Mouse (Mus musculus) lung, postnatal 4 days (tissue): ENCODE measurements around the gene Gm609.
"Not testable (repeated sequence)": the region's sequence is repeated elsewhere in the genome, so short reads cannot be mapped to it uniquely, and the experiment has no call there.

Experiments
- DNase-seq, 2 experiments: peaks; one replicate each; pipeline ENCODE4 v3.0.0; 2021

Gene Gm609

DNA sequence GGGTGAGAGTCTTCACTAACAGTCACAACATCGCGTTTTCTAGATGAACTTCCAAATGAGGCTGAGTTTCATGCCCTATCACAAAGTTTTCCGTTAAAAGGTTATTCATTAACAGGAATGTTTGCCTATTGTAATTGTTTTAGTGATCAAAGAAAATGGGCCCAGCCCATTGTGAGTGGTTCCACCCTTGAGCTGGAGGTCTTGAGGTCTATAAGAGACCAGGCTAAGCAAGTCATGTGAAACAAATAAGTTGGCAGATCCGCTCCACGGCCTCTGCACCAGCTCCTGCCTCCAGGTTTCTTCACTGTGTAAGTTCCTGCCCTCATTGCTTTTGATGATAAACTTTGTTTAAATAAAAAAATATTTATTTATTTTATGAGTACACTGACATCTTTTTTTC is at the start of gene Gm609:
TSS of gene Gm609 (minus strand) at position 43 of the 400 bp plus-strand sequence.
- no peak for DNase-seq

DNA sequence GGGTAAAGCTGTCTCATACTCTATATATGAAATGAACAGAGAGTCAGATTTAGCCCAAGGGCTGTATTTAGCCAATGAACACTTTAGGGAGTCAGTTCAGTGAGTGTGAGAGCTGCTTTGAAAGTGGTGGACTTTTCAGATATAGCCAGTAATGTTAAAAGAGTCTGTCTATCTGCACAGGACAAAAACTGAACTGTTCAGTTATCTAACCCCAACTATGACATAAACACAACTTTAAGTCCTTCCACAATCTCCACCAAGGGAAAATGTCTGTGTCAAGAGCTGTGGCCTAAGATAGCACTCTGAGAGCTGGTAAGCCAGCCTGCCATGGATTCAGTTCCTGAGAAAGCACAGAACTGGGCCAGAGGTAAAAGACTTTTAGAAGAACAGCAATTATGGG is 49.3 kb upstream of the Gm609 start:
- no peak for DNase-seq

DNA sequence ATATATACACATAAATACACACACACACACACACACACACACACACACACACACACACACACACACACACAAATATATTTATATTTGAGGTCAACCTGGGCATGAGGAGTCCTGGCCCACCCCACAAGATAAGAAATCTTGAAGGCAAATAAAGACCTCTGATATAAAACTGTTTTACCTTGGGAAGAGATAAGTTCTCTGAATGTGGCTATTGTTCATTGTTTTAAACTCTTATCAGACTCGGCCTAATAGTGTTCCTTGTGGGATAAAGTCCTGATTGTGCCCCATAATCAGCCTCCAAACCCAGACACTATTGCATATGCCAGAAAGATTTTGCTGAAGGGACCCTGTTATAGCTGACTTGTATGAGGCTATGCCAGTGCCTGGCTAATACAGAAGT is 45.6 kb upstream of the Gm609 start:
- DNase-seq: not testable (repeated sequence)

DNA sequence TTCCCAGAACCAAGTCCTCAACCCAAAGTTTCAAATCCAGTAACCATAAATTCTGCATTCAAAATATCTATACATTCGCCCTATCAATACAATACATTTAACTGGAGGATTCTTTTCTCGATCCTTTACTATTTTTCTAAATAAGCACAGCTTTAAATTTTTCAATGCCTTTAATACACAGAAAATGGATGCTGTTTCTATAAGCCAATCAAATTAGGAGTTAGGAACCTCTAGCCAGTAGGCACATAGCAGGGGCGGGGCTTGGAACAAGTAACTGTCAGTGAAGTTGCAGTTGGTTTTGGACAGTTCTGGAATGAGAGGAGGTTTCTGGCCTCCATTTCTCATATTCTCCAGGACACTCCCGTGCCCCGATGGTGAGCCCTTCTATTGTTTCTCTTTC is 42.2 kb upstream of the Gm609 start, which contains the start of gene Slc9c1:
TSS of gene Slc9c1 (plus strand) at position 301 of the 400 bp plus-strand sequence.
- no peak for DNase-seq

DNA sequence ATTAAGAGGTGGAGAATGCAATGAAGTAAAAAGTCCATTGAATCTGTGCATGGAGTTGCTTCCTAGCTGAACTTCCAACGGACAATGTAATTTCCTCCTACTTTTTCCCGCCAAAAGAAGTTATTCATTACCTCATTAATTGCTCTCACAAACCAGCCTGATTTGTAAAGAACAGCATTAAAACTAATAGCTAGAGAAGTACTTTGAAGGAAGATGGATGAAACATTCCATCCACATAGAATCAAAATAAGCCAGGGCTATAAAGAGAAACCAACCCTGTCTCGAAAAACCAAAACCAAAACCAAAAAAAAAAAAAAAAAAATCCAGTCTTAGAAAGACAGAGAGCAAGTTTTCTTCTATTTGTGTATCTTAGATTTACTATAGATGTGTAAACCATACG is 39.2 kb upstream of the Gm609 start, which contains the start of gene Gm17783:
TSS of gene Gm17783 (minus strand) at position 101 of the 400 bp plus-strand sequence.
- DNase-seq: no peak

DNA sequence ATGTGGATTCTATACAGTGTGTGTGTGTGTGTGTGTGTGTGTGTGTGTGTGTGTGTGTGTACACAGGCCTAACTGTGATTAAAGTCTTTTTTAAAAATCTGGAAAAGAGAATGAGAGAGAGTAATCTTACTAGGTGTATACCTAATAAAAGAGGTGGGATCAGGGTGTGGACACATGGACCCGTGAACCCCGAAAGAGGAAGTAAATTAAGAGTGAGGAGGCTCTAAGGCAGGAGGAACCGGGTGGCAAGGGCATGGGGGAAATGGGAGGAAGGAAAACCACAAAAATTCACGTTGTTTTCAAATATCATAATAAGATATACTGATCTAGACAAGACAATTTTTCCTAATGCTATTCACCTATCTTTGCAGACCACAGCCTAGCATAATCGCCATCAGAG is 32.8 kb upstream of the Gm609 start:
- no peak for DNase-seq

DNA sequence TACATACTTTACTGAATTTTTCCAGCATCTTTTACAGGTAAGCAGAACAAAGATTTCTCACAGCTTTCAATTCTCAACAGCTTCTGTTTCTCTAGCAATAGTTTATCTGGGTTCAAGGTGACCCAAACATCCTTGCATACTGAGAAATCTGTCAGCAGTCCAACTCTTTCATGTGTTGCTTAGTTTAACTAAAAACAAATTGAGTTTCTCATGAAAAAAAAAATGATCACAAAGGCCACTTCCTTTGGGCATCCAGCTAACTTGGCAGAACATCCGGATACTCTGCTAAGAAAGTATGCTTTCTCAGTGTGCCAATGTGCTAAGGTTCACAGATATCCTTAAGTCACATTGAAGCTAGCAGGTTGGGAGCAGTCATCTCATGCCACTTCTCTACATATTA is 2.6 kb upstream of the Gm609 start:
- no peak for DNase-seq

DNA sequence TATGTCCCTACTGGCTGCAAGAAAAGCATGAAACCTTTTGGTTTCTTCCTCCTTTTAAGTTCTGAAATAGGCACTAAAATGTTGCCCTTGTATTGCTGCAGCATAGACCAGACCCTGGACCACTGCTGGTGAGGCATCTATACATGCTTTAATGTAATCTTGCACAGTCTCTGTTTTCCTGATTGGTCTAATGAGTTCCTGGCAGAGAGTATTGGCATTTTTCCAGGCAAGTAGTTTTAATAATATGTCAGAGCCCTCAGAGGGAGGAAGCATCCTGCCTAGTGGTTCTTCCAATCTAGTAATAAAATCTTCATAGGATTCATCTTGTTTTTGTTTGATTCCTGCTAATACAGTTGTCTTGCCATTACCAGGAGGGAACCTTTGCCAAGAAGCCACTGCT is 15.8 kb downstream of the Gm609 start:
- no peak for DNase-seq

DNA sequence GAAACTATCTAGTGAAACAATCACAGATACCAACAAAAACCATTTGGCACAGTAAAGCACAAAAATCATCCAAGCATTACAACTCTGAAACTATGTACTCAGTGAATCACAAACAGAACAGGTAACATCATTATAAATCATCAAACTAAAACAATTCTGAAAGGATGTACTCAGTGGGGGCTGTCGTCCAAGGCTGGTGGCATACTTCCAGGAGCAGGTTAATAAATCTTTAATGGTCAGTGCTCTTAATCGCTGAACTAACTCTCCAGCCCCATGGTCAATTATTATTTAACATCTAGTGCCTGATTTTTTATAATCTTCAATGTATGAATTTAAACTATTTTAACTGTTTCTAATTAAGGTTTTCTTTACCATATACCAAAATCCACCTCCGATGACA is 20.9 kb downstream of the Gm609 start:
- not testable (repeated sequence) for DNase-seq

DNA sequence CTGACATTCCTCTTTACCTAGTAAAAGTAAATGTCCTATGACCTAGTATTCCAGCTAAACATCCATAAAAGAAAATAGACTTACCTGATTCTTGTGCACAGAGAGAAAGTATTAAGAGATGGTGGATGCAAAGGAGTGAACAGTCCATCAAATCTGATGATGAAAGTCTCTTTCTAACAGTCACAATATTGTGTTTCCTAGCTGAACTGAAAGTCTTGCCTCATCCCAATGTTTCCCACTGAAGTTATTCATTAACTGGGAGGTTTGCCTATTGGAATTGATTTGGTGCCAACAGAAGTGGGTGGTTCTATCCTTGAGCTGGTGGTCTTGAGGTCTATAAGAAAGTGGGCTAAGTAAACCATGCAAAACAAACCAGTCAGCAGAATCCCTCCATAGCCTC is 38.0 kb downstream of the Gm609 start:
- no peak for DNase-seq

DNA sequence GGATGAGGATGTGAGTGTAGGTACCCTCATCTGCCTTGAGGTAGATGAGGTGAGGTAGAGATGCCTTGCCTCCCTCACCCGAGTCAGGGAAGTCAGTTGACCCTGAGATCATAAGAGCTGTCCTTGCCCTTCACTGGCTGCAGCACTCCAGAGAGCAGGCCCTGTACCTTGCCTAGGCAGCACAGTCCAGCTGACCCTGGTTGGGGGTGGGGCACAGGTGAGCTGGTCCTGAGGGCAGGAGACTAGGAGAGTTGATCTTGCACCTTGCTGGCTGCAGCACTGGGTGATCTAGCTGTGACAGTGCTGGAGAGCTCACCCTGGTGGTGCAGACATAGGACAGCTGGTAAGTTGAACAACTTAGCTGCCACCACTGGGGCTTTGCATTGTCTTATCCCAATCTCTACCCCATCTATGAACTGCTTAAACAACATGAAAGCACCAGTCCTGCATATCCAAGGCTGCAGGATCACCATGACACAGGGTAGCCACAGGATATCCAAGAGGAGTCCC is 55.5 kb downstream of the Gm609 start:
- DNase-seq: no peak

DNA sequence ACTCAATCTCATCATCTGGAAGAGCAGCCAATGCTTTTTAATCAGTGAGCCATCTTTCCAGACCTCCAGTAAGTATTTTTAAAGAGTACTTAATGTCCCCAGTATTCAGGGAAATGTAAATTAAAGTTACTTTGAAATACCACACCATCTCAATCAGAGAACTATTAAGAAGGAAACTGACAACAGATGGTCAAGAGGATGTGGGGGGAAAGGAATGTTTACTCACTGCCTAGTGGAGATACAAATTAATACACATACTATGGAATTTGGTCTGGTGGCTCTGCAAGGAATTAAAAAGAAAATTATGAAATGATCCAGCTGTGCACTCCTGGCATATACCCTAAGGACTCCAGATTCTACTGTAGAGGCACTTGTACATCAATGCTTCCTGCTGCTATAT is 57.2 kb downstream of the Gm609 start:
- no peak for DNase-seq

DNA sequence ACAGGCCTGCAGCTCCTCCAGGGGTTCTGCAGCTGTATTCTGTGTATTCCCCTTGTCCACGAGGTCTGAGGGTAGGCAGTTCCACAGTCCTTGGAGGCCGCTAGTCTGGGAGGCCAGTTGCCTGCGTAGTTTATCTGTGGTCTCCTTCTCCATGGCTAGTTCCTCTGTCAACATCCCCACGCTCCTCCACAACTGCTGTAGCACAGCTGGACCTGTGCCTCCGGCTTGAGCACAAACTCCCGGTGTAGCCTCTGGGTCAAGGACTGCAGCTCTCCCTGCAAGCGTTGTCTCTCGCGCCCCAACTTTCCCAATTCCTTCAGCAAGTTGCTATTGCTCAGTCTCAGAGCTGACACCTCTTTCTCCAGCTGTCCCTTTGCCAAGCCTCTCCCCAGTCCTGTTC is 65.1 kb downstream of the Gm609 start:
- DNase-seq: peak in 1 of 2 experiments; percentile 41

DNA sequence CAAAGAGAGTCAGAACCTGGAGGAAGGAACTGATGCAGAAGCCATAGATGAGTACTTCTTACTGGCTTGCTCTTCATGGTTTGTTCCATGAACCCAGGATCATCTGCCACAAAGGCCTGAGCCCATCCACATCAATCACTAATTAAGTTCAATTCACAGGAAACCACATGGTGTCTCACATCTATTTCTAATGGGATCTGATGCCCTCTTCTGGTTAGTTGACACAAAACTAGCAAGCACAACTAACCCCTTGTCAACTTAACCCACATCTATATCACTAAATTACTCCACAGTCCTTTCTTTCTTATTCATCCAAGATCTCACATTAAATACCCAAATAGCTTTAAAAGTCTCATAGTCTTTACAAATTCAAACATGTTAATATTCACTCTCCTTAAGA is 79.3 kb downstream of the Gm609 start:
- DNase-seq: no peak

DNA sequence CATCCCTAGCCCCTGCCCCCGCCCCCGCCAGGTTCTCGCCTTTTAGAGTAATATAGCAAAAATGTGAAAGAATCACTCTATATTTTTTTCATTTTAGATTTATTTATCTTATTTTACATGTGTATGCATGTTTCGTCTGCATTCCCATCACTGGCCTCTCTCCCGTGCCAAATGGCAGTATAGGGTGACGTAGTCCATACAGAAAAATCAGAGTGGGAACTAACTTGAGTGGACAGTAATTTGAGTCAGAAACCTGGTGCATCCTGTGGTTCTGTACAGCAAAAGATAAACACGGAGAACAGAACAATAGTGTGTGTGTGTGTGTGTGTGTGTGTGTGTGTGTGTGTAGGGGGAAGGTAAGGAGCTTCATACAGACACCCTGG is 83.7 kb downstream of the Gm609 start:
- DNase-seq: peak in 1 of 2 experiments; percentile 2

DNA sequence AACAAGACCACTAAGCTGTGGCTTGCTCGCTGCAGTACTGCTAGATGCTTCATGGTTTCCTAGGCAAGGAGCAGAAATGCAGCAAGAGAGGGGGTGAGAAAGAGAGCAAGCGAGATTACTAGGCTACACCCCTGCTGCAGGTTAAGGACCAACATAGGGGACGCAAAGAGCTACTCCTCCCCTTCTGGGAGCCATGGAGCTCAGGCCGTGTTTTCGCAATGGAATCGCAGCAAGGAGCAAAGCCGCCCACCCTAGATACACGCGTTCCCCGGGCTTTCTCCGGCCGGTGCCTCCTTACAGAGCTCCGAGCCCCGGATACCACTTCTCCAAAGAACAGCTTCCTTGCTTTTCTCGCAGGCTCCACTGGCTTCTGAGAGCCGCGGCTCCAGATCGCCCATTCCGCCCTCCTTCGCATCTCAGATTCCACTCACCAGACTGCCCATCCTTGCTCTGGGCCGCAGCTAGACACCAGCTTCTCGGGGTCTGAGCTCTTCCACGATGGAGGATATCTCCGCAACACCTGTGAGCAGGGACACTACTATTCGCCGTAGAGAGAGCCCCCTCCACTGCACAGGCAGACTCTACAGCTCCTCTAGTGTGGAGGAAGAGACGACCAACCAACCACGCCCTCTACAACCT is 84.2 kb downstream of the Gm609 start, which contains the start of gene Cd200:
TSS of gene Cd200 (minus strand) at position 629 of the 639 bp plus-strand sequence.
- peak; percentile 61 to 67 for DNase-seq

DNA sequence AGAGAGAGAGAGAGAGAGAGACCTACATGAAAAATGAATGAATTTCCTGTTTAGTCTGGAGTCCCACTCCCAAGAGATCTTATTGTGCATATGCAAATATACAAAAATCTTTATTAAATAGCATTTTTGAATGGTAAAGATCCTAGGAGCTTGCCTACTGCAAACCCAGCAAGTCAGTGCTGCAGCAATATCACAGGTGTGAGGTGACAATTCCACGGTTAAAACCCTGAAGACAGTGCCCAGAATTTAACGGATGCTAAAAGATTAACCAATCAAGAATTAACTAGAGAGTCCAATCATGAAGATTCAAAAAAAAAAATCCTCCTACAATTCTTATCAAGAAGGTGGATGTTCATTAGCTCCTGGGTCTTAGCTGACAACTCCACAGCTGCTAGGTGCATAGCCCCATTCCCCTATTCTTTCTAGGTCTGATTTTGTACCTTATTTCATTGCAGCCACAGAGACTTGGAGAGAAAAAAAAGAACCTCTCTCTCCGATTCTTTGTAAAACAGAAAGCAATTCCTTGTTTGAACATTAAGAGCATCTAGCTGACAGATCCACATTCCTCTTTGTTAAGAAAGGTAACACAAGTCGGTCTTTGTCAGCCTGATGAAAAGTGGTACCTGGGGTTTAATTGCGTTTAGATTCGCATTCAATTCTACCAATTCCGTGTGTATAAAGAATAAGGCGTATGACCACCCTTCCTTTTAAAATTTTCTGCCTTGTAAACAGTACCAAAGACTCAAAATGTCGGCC is 84.9 kb downstream of the Gm609 start:
- DNase-seq: no peak

DNA sequence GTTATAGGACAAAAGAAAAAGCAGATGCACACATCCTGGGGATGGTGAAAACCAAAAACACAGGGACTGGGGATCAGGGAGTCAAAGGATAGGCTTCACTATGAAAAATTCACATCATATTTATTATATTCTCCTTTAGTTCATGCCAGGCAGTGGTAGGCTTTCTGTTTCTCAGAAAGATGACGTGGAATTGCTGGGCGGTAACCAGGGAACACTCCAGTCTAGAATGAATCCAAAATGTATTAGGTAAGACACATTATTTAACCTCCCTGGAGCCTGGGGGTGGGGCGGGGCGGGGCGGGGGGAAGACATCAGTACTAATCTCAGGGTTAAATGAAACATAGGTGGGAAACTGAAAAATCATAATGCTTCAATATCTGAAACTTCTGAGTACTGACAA is 85.7 kb downstream of the Gm609 start:
- peak in 1 of 2 experiments; percentile 3 for DNase-seq

DNA sequence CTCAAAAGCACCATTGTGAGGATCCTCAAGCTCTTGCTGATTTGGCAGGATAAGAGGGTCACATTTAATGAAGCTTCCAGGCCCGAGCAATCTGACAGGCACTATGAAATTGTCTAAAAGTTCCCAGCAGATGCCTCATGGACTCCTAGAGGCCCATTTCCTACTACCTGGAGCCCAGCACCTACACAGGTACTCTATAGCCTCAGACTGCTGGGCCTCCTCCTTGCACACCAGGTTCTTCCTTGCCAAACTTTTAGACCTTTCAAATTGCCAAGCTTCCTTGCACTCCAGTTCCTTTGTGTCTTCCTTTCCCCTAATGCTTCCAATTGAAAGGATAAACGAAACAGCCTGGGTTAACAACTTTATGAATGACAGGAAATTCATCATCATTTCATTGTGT is 89.8 kb downstream of the Gm609 start:
- DNase-seq: no peak

DNA sequence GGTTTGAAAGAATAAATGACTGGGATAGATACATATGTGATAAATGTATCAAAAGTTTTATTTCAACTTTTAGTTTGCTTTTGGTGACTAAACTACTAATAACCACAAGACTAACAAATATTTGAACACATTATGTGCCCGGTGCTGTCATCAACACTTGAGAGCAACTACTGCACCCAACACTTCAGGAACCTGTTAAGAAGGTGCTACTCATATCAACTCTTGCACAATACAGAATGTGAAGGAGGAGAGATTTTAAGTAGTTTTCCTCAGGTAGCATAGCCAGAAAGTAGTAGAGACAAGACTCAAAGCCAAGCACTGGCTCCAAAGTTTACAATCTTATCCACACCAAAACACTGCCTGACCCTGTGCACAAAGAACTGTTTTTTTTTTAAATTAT is 90.7 kb downstream of the Gm609 start:
- no peak for DNase-seq

DNA sequence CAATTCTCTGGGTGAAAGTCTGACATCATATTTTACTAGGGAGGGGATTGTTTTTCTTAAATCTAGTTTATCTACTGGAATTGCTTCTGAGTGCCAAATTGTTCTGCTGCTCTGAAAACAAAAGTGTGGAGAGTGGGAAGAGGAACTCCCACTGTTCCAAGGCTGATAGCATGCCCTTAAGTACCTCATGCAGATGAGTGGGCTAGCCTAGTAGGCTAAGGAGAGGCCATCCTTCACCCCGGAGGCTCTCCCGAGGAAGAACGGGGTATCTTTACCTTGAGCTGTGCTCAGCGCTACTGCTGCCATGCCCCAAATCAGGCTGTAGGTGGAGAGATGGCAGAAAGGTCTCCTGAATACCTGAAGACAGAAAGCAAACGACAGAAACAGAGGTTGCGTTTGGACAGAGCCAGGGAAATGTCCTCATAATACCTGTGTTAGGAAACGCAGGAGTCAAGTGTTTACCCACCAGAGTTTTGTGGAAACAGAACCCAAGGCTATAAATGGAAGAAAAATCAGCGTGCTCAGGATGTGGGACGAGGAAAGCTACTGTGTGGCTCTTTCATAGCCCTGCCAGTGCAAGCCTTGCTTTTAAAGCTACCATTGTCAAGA is 92.7 kb downstream of the Gm609 start:
- DNase-seq: peak; percentile 31 to 34

DNA sequence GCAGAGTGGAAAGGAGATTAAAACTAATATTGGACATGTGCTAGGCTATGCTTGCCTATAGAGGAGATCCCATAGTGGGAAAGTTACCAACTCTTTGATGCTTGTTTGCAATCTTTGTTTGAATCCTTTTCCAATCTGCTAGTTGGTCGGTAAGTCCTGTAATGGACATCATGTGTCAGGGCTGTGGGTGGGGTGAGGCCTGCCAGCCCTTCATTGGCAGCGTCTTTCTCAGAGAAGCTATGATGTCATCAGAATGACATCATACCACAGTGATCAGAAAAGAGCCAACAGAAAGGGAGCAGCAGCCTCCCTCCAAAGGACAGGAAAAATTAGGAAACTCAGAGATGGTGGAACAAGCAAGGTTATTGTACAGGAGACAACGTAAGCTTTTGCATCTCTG is 93.4 kb downstream of the Gm609 start:
- no peak for DNase-seq

DNA sequence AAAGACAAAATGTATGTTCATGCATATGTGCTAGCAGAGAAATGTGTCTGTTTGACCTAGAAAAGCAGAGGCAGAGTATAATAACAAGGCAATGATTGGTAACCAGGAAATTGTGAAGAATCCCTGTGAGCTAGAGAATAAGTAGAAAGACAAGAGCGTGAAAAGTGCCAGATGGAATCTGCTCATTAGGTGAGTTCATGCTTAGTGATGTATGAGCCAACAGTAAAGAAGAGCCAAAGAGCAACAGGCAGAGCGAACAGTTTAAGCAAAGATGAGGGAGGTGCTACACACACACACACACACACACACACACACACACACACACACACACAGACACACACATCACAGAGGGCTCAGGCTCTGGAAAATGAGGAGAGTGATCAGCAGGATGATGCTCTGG is 95.3 kb downstream of the Gm609 start:
- DNase-seq: no peak

DNA sequence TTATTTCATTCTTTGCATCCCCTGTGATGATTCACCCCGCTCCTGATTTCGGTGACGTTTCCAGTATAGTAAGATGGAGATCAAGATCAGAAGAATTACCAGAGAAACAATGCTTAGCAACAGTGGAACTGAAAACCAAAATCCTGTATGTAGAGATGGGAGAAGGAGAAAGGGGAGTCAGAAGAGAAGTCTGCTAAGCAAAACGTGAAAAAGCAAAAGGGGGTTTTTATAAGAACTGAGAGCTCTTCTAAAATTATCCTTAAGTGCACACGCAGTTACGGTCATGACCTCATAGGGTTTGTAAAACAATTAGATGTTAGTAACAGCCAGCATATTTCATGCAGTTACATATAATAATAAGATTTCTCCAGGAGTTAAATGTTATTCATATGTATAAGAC is 100.5 kb downstream of the Gm609 start:
- no peak for DNase-seq
